Mouse (Mus musculus) limb, embryonic 11.5 days (tissue): Measurements from ENCODE around the gene Vipr1. TPM values are rescaled to one million over a fixed set of nuclear protein-coding genes. Genes with fewer than 3 reads are reported as not detected.

Experiments used
- ATAC-seq: fragments of 200-750 bp; cut with Nextera tagmentation; 2 replicates; pipeline ENCODE4 v1.8.0; 2017; ENCODE audit warnings: low read depth; ENCODE audit not compliant: insufficient number of reproducible peaks, low FRiP score, low TSS enrichment
- DNase-seq: peaks from one replicate; pipeline ENCODE4 v3.0.0-alpha.2; 2015; ENCODE audit warnings: low spot score
- H3K27ac ChIP-seq: fragments of 300-500 bp; sonication (generic); replicated peaks from 2 replicates; pipeline ENCODE4 v1.5.1; 2014; ENCODE audit warnings: low read depth, mild to moderate bottlenecking, low read length
- H3K27me3 ChIP-seq: fragments of 300-500 bp; sonication (generic); 2 replicates; pipeline ENCODE4 v1.6.1; 2014; ENCODE audit warnings: mild to moderate bottlenecking, low read length, mixed read lengths; ENCODE audit not compliant: control insufficient read depth, insufficient read depth
- H3K36me3 ChIP-seq: fragments of 300-500 bp; sonication (generic); 2 replicates; pipeline ENCODE4 v1.6.1; 2014; ENCODE audit warnings: mild to moderate bottlenecking, low read length, moderate library complexity, mixed read lengths; ENCODE audit not compliant: control insufficient read depth, insufficient read depth
- H3K4me1 ChIP-seq: fragments of 300-500 bp; sonication (generic); 2 replicates; pipeline ENCODE4 v1.6.1; 2014; ENCODE audit warnings: low read length, mixed read lengths; ENCODE audit not compliant: control insufficient read depth, insufficient read depth
- H3K4me2 ChIP-seq: fragments of 300-500 bp; sonication (generic); 2 replicates; pipeline ENCODE4 v1.6.1; 2014; ENCODE audit warnings: low read depth, mild to moderate bottlenecking, moderate library complexity; ENCODE audit not compliant: severe bottlenecking
- H3K4me3 ChIP-seq: fragments of 300-500 bp; sonication (generic); 2 replicates; pipeline ENCODE4 v1.5.1; 2014; ENCODE audit warnings: low read depth, low read length
- H3K9ac ChIP-seq: fragments of 300-500 bp; sonication (generic); 2 replicates; pipeline ENCODE4 v1.6.1; 2014; ENCODE audit warnings: mild to moderate bottlenecking, low read length
- H3K9me3 ChIP-seq: fragments of 300-500 bp; sonication (generic); 2 replicates; pipeline ENCODE4 v1.6.1; 2016; ENCODE audit warnings: low read length; ENCODE audit not compliant: control insufficient read depth
- WGBS: fragments of 180-500 bp; shearing (Covaris S2); extraction: QIAGEN DNeasy Blood & Tissue Kit; methylation state at CpG from one replicate; pipeline ENCODE4 v1.1.7; 2014; 5-methylcytosine and 5-hydroxymethylcytosine counted together
- polyA plus RNA-seq: library from polyadenylated mRNA; unstranded; fragments of >200 nt; fragmentation: Nextera tagmentation; extraction: Ambion mirVana; gene quantifications from 2 replicates; pipeline ENCODE4 v1.2.1, GENCODE M21; 2014

Gene Vipr1
- polyA plus RNA-seq, 1 experiment from 2014 or later, result 0.69 TPM

DNA sequence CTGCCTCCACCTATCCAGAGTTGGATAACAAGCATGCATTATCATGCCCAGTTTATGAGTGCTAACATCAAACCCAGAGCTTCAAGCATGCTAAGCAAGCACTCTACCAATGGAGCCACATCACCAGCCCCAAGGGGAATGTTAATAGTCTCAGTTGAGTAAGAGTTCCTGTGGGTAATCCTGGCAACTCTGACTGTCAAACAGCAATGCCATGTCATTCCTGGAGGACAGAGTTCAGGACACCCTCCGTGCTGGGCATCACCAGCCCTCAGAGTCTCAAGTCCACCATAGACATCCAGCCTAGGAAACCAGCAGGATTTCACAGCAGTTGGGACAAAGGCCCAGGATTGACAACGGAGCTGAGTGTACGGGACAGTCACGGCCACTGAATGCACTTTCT is 19.3 kb upstream of the Vipr1 start:
- no peak overlapping the region for H3K9ac ChIP-seq
- no peak for DNase-seq
- no peak for ATAC-seq
- no peak overlapping the region for H3K4me3 ChIP-seq
- 90% methylated on average over 4 of the region's 4 CpGs for WGBS
- H3K27ac ChIP-seq, result no peak overlapping the region
- H3K4me1 ChIP-seq, result 0 out of 2 replicates have a peak, but pooled peaks cover 3% of the 10 kb centered on the region
- no peaks in the 10 kb centered on the region for H3K27me3 ChIP-seq
- H3K36me3 ChIP-seq, result no peaks in the 10 kb centered on the region
- no peaks in the 10 kb centered on the region for H3K9me3 ChIP-seq
- H3K4me2 ChIP-seq, result no peak overlapping the region

DNA sequence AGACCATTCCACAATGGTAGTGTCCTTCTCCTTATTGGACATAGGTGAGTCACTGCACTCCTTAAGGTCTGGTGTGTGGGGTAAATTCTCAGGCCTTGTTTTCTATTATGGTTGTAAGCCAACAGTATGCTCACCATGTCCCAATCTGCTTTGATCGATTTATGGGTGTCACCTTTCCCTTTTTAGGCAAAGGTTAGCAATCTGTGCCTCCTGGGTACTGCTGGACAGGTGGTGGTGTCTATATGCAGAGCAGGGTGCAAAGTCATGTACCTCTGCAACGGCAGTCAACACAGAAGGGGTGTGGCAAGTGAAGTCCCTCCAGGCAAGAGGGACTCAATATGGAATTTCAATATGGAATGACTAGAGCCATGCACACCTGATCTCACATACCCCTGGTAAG is 17.6 kb upstream of the Vipr1 start:
- Histone ChIP-seq H3K4me2 (no peak overlapping the region), H3K27me3 (no peaks in the 10 kb centered on the region), H3K36me3 (no peaks in the 10 kb centered on the region), H3K4me1 (no peaks in the 10 kb centered on the region), H3K27ac (no peak overlapping the region), H3K9me3 (no peaks in the 10 kb centered on the region), H3K9ac (no peak overlapping the region), H3K4me3 (no peak overlapping the region)
- ATAC-seq, result no peak
- DNase-seq, result no peak
- 79% methylated on average over 2 of the region's 2 CpGs for WGBS

DNA sequence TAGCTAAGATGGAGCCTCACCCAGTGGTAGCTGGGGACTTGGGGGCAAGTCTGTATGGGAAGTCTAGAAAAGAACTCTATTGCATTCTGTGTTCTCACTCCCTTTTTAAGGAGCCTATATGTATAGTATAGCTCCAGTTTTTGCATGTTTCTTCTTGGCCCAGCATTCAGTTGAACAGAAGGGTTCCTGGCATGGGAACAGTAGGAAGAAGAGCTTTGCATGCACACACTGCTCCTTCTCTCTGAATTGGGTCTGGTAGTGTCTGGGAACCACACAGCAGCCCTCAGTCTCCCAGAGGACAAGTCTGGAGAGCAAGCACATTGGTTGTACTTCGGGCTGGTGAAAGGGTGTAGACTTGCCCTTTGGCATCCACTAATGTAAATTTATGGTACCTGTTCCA is 11.9 kb upstream of the Vipr1 start:
- no peak for DNase-seq
- ATAC-seq, result no peak
- 79% methylated on average over 1 of the region's 1 CpGs for WGBS

DNA sequence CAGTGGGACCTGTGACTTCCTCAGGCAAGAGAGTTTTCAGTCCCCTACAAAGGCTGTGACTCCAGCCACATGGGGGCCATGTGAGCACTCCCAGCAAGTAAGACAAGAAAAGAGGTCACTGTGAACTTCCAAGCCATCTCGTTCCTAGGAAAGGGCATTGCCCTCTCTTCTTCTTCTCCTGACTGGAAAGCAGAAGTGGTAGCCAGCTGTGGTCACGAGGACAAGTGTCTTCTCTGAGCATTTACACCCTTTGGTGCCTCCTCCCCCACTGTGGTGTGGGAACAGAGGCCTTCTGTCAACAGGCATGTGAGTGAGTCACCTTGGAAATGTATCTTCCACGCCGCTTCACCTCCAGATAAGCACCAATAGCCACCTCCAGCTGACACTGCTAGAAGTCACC is 10.6 kb upstream of the Vipr1 start:
- no peak overlapping the region for H3K9ac ChIP-seq
- no peaks in the 10 kb centered on the region for H3K27me3 ChIP-seq
- H3K27ac ChIP-seq, result no peak overlapping the region
- no peak for ATAC-seq
- no peak for DNase-seq
- no peaks in the 10 kb centered on the region for H3K36me3 ChIP-seq
- H3K4me1 ChIP-seq, result 0 out of 2 replicates have a peak, but pooled peaks cover 2% of the 10 kb centered on the region
- no peaks in the 10 kb centered on the region for H3K9me3 ChIP-seq
- 65% methylated on average over 4 of the region's 4 CpGs for WGBS
- no peak overlapping the region for H3K4me2 ChIP-seq
- no peak overlapping the region for H3K4me3 ChIP-seq

More for the DNA sequence above, 11.9 kb upstream of the Vipr1 start:
- Histone ChIP-seq H3K4me1 (no peaks in the 10 kb centered on the region), H3K27me3 (no peaks in the 10 kb centered on the region), H3K9me3 (no peaks in the 10 kb centered on the region), H3K27ac (no peak overlapping the region), H3K4me3 (no peak overlapping the region), H3K9ac (no peak overlapping the region), H3K4me2 (no peak overlapping the region), H3K36me3 (no peaks in the 10 kb centered on the region)

DNA sequence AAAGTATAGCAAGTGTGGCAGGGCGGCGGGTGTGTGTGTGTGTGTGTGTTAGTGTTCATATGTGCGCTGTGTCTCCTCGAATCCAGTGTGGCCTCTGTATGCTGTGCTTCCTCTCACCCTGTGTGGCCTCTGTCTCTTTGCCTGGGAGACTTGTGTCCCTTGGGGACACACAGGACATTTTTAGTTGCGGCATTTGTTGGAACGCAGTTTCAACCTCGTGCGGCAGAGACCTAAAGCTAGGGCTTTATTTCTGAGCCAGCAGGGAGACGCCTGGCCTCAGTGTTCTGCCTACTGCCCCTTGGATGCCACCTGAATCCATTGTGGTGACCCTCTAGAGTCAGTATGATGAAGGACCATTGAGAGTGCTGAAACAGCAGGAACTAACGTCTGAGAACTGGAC is 9.6 kb upstream of the Vipr1 start:
- Histone ChIP-seq H3K27ac (no peak overlapping the region), H3K9ac (no peak overlapping the region), H3K4me2 (no peak overlapping the region), H3K27me3 (no peaks in the 10 kb centered on the region), H3K36me3 (no peaks in the 10 kb centered on the region), H3K4me1 (0 out of 2 replicates have a peak, but pooled peaks cover 2% of the 10 kb centered on the region), H3K9me3 (no peaks in the 10 kb centered on the region), H3K4me3 (no peak overlapping the region)
- no peak for ATAC-seq
- 90% methylated on average over 10 of the region's 10 CpGs for WGBS
- no peak for DNase-seq

DNA sequence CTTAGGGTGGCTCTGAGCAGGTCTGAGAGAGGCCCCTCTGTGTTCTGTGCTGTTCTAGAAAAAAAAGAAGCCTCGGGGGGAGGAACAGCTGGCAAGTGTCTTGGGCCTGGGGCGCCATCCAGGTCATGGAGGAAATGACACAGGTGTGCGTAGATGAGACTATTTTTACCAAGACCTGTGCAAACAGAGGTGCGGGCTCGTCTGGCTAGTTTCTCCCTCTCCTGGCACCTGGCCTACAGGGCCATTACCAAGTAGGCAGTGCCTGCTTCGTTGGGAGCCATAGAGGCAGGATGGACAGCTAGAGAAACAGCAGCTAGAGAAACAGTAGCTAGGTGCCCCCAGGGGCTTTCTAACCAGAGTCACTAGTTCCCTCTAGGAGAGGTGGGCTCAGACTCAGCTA is 9.2 kb upstream of the Vipr1 start:
- no peaks in the 10 kb centered on the region for H3K27me3 ChIP-seq
- H3K4me1 ChIP-seq, result 0 out of 2 replicates have a peak, but pooled peaks cover 2% of the 10 kb centered on the region
- DNase-seq (no peak), ATAC-seq (no peak)
- H3K36me3 ChIP-seq, result no peaks in the 10 kb centered on the region
- H3K4me3 ChIP-seq, result no peak overlapping the region
- no peak overlapping the region for H3K27ac ChIP-seq
- no peak overlapping the region for H3K4me2 ChIP-seq
- H3K9me3 ChIP-seq, result no peaks in the 10 kb centered on the region
- 84% methylated on average over 6 of the region's 6 CpGs for WGBS
- no peak overlapping the region for H3K9ac ChIP-seq

DNA sequence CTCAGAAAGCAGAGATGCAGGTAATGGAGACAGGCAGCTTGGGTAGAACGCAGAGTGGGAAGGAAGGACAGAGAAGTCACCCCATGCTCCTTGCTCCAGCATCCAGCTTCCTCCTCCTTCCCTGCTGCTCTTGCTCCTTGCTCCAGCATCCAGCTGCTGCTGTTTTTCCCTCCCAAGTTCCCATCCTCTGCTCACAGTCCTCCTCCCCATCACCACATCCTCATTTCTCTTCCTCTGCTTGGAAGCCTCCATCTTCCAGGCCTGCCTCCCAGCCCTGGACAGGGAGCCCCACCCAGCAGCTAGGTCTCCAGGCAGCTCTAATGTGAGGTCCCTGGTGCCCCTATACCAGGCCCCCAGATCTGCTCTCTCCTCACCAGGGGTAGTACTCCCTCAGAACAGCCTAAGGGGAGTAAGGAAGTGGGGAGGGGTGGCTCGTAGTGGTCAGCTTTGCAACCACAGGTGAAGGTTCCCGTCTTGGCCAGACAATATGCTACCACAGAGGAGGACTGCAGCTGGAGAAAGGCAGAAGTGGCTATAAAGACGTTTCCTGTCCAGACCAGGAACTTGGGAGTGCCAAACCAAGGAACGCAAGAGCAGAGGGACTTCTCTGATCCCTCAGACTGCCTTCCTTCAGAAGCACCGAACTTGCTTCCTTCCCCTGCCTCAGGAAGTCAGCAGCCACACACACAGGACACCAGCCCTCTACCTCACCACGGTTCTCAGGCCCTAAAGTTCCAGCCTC is 6.5 kb upstream of the Vipr1 start:
- peaks cover 19% of the 10 kb centered on the region for H3K27me3 ChIP-seq
- no peak overlapping the region; the same call in 1 of the 2 replicates for H3K9ac ChIP-seq
- H3K4me2 ChIP-seq, result no peak overlapping the region
- H3K36me3 ChIP-seq, result no peaks in the 10 kb centered on the region
- DNase-seq, result no peak
- H3K27ac ChIP-seq, result no peak overlapping the region
- no peak overlapping the region for H3K4me3 ChIP-seq
- 0 out of 2 replicates have a peak, but pooled peaks cover 2% of the 10 kb centered on the region for H3K4me1 ChIP-seq
- WGBS, result 45% methylated on average over 7 of the region's 7 CpGs
- H3K9me3 ChIP-seq, result no peaks in the 10 kb centered on the region
- no peak for ATAC-seq

DNA sequence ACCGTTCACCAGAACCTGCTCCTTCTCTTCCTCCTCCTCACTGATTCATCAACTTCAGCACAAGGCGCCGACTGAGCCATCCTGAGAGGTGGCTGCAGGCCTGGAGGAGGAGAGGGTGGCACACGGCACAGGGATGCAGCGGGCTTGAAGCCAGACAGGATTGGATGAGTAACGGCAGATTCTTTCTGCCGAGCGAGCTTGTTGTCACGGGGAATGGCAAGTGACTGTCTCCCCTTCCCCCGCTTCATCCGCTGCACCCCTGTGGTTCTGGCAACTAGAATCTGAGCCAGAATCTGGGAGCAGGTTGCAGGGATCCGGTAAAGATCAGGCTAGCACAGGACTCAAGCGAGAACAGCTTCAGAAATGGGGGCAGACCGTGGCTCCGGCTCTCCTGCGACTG is 2.7 kb upstream of the Vipr1 start:
- H3K4me2 ChIP-seq, result no peak overlapping the region
- no peak overlapping the region for H3K27ac ChIP-seq
- ATAC-seq (no peak), DNase-seq (no peak)
- H3K9me3 ChIP-seq, result no peaks in the 10 kb centered on the region
- no peak overlapping the region for H3K4me3 ChIP-seq
- H3K36me3 ChIP-seq, result no peaks in the 10 kb centered on the region
- 57% methylated on average over 16 of the region's 16 CpGs for WGBS
- no peak overlapping the region for H3K9ac ChIP-seq
- H3K27me3 ChIP-seq, result peaks cover 50% of the 10 kb centered on the region
- peaks cover 8% of the 10 kb centered on the region; the same call in 1 of the 2 replicates for H3K4me1 ChIP-seq
